Mouse (Mus musculus) megakaryocyte, embryonic 14.5 days (primary cell): Measurements from ENCODE around the gene Zfp597.

Source experiments
- FLI1 ChIP-seq: IDR thresholded peaks from 2 replicates; pipeline ENCODE4 v1.6.1; 2012; ENCODE audit warnings: low read length, inconsistent platforms, mixed read lengths
- GATA1 ChIP-seq: IDR thresholded peaks from 3 replicates; pipeline ENCODE4 v1.6.1; 2012; ENCODE audit warnings: mixed read lengths, low read length, inconsistent platforms, borderline replicate concordance

- no peak for TF ChIP-seq GATA1
- no peak for TF ChIP-seq FLI1
Measured at GRCm38 (mm10) chr16:3839157-3839885, 45.0 kb downstream of the Zfp597 start.
